Mouse (Mus musculus) bone marrow, adult 2 months (tissue): ENCODE results near the gene Dkk3. TPM values are rescaled to one million over a fixed set of nuclear protein-coding genes. Genes with fewer than 3 reads are reported as not detected.

Experiments used
- H3K27ac ChIP-seq: fragments of 200-500 bp; 2 replicates; pipeline ENCODE4 v1.5.1; 2012; ENCODE audit warnings: low read depth, mild to moderate bottlenecking, control low read depth, inconsistent platforms, low read length; ENCODE audit not compliant: control insufficient read depth, poor library complexity, insufficient read depth
- H3K4me1 ChIP-seq: fragments of 200-500 bp; 2 replicates; pipeline ENCODE4 v1.6.1; 2011; ENCODE audit warnings: low read length; ENCODE audit not compliant: control insufficient read depth, insufficient read depth
- H3K4me3 ChIP-seq: fragments of 200-500 bp; replicated peaks from 2 replicates; pipeline ENCODE3; 2011; ENCODE audit warnings: mild to moderate bottlenecking, low read depth, low read length, control low read depth; ENCODE audit not compliant: control insufficient read depth
- CTCF ChIP-seq: fragments of 200-500 bp; IDR thresholded peaks from 2 replicates; pipeline ENCODE4 v1.5.1; 2011; ENCODE audit warnings: low read length, control low read depth; ENCODE audit not compliant: control insufficient read depth, insufficient read depth
- POLR2A ChIP-seq: fragments of 200-500 bp; IDR thresholded peaks from 2 replicates; pipeline ENCODE4 v1.6.1; 2011; ENCODE audit warnings: low read depth, mild to moderate bottlenecking, control low read depth, low read length, borderline replicate concordance; ENCODE audit not compliant: control insufficient read depth
- WGBS: fragments of 180-500 bp; shearing (Covaris S2); methylation state at CpG from one replicate; pipeline ENCODE4 v1.1.7; 2018; 5-methylcytosine and 5-hydroxymethylcytosine counted together
- polyA plus RNA-seq: library from polyadenylated mRNA; stranded (reverse); fragments of >200 nt; gene quantifications from 2 replicates; pipeline ENCODE4 v1.2.4, GENCODE M21; 2011; ENCODE audit warnings: low replicate concordance; ENCODE audit not compliant: missing spikeins, insufficient read depth, insufficient read length

Dkk3 gene
- polyA plus RNA-seq, 1 experiment: 1.2 TPM

- no peak overlapping the region for H3K27ac ChIP-seq
- H3K4me1 ChIP-seq: no peaks in the 10 kb centered on the region
- WGBS: 81% methylated on average over 11 of the region's 11 CpGs
- TF ChIP-seq POLR2A: no peak
- no peak for TF ChIP-seq CTCF
- H3K4me3 ChIP-seq: no peak overlapping the region
These were observed 37.7 kb downstream of the Dkk3 start for GRCm38 (mm10) chr7:112120861-112121810.

DNA sequence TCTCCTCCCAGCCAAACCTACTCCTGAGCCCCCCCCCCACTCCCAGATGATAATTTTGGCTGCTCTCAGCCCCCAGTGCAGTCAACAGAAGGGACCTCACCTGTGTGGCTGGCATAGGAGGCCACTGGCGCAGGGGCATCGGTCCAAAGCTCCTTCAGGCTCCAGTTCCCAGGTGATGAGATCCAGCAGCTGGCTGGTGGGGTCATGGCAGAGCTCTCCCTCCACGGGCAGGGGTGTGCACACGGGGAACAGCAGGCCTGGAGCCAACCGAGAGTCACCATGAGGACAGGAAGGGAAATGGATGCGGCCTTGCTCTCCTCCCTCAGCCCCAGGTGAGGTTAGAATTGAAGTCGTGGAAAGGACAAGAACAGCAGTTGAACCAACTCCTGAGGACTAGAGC, 39.6 kb downstream of the Dkk3 start:
- WGBS: 77% methylated on average over 7 of the region's 7 CpGs
- Histone ChIP-seq H3K4me1 (no peaks in the 10 kb centered on the region), H3K4me3 (no peak overlapping the region), H3K27ac (no peak overlapping the region)
- TF ChIP-seq CTCF (no peak), POLR2A (no peak)

DNA sequence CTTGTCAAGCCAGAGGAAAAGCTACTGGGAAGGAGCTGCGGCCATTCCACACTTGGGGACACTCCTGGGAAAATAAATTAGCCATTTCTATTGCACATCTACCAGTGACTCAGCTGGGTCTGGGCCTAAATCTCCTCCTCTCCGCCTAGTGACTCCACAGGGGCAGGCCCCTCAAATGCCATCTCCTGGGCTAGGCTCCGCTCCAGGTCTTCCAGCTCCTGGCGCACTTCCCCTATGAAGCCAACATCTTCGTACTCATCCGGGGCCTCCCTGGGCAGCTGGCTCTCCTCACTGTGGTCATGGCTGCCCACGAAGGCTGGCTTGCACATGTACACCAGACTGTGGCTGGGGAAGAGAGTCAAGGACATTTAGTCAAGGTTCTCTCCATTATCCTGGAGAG, 40.8 kb downstream of the Dkk3 start:
- Histone ChIP-seq H3K4me3 (no peak overlapping the region), H3K27ac (no peak overlapping the region), H3K4me1 (no peaks in the 10 kb centered on the region)
- WGBS: 79% methylated on average over 7 of the region's 7 CpGs
- TF ChIP-seq POLR2A (no peak), CTCF (no peak)

DNA sequence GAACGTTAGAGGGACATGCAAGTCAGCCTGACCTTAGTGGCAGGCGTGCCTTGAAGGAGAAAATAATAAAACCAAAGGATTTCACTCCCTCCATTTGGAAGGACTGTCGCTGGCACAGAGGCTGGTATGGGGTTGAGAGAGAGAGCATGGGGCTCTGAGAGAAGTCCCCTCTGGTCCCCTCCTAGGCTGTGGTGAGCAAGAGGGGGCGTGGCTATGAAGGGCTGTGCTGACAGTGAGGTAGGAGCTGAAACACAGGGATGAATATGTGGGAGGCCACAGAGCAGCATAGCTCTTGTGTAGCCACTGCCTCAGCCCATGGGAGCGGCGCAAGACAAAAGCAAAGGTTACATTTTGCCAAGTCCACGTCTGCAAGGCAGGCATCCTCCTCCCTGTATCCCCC, 41.4 kb downstream of the Dkk3 start:
- WGBS: 89% methylated on average over 7 of the region's 7 CpGs
- Histone ChIP-seq H3K4me3 (no peak overlapping the region), H3K27ac (no peak overlapping the region), H3K4me1 (no peaks in the 10 kb centered on the region)
- TF ChIP-seq POLR2A: no peak
- TF ChIP-seq CTCF: no peak

DNA sequence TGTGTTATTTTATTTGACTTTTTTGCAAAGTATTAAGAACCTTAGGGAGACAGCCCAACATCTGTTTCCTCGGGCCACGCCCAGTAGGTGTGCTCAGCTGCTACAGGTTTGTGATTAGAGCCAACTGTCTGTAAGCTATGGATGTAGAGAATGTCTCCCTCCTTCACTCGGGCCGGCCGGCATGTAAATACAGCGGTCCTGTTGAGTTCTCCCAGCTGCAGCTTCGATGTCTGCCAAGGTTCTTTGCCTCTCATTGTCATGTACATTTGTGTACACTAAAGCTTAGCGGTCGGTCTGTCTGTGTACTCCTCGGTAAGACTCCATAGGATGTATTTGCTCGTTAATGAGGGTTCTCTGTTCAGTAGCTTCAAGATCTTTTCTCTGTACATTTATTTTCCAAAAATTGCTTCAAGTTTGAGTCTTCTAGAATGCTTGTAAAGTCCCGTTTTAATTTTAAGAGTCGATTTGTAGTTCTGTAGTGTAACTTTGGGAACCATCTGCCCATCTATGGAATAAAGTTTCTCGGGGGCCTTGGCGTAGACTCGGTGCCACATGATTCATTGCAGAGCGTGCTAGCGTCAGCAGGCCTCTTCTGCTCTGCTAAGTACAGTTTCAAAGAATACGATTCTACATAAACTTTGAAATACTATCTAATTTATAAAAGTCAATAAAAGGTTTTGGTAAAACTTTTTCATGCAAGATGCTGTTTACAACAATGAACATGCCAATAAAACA, 48.1 kb downstream of the Dkk3 start:
- no peak overlapping the region for H3K27ac ChIP-seq
- WGBS: 88% methylated on average over 19 of the region's 19 CpGs
- H3K4me3 ChIP-seq: no peak overlapping the region
- no peak for TF ChIP-seq POLR2A
- no peak for TF ChIP-seq CTCF
- H3K4me1 ChIP-seq: no peaks in the 10 kb centered on the region

- TF ChIP-seq CTCF (no peak), POLR2A (no peak)
- Histone ChIP-seq H3K4me3 (no peak overlapping the region), H3K4me1 (no peaks in the 10 kb centered on the region), H3K27ac (no peak overlapping the region)
These were observed 50.1 kb downstream of the Dkk3 start for GRCm38 (mm10) chr7:112108757-112109156.

- TF ChIP-seq CTCF (no peak), POLR2A (no peak)
- Histone ChIP-seq H3K4me3 (no peak overlapping the region), H3K27ac (no peak overlapping the region), H3K4me1 (no peaks in the 10 kb centered on the region)
- 89% methylated on average over 5 of the region's 5 CpGs for WGBS
These were observed 55.0 kb downstream of the Dkk3 start for GRCm38 (mm10) chr7:112103816-112104215.

DNA sequence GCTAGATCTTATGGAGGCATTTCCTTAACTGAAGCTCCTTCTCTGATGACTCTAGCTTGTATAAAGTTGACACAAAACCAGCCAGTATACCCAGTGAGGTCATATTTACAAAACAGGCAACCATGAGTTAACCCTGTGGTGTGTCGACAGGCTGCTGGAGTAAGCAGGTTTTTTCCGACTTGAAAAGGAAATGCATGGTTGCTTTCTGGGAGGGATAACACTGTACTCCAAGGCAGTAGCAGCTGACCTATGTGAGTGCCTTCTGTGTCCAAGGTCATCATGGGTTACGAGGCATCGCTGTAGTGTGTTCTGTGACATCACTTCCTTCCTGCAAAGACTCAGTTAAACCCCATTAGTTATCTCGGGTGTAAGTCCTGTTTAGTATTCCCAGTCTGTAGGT, 55.9 kb downstream of the Dkk3 start:
- 50% methylated on average over 5 of the region's 5 CpGs for WGBS
- Histone ChIP-seq H3K4me3 (no peak overlapping the region), H3K4me1 (no peaks in the 10 kb centered on the region), H3K27ac (no peak overlapping the region)
- TF ChIP-seq CTCF (no peak), POLR2A (no peak)
